Mouse (Mus musculus) monocyte, adult 2 months (primary cell): ENCODE measurements around the gene Rcbtb2.
A peak's percentile ranks its signal among the peaks of the same experiment; 100 is the strongest.
"Not testable (repeated sequence)": the region's sequence is repeated elsewhere in the genome, so short reads cannot be mapped to it uniquely, and the experiment has no call there.

Experiments
- DNase-seq, 2 experiments: peaks; one replicate each; pipeline ENCODE4 v3.0.0; 2022; ENCODE audit warnings: low spot score in 2 of 2, low read depth in 1 of 2

The Rcbtb2 gene

DNA sequence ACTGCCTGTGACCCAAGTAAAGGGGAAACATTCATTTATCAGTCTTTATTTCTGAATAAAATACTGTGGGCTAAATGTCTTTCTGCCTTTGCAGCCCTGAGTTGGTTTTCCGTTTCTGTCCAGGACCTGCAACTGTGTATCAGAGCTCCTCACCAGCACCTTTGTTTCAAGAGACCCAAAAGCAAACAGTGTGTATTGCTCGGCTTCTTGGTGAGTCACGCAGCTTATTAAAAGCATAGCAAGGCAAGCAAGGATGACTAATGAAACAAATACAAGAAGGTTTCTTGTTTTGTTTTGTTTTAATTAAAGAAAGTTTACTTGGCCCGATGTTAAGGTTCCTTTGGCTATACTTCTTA, at the start of gene Rcbtb2:
Gene Rcbtb2, plus strand, starts transcription at position 115 of the 356 bp plus-strand sequence.
- no peak for DNase-seq

GRCm38 (mm10) chr14:73083563-73083962, 39.3 kb upstream of the Rcbtb2 start:
- no peak for DNase-seq

DNA sequence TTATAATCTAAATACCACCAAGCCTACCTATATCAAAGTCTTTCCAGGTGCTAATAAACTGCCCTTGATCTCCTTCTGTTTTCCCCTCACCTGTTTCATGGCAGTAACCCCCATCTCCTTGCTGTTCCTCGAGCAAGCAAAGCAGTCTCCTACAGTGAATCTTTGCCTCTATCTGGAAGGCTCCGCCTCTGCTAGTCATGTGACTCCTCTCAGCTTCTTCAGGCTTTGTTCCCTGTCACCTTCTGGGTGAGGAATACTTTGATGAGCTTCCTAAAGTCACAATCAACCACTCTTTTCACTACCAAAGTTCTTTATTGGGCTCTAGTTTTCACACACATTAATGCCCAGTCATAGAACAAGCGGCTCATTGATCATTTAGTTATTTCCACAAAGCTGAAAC, 36.4 kb upstream of the Rcbtb2 start:
- no peak for DNase-seq

- DNase-seq: no peak
These were observed 35.6 kb upstream of the Rcbtb2 start for GRCm38 (mm10) chr14:73087247-73087646.

GRCm38 (mm10) chr14:73087746-73088145, 35.1 kb upstream of the Rcbtb2 start:
- DNase-seq: no peak

DNA sequence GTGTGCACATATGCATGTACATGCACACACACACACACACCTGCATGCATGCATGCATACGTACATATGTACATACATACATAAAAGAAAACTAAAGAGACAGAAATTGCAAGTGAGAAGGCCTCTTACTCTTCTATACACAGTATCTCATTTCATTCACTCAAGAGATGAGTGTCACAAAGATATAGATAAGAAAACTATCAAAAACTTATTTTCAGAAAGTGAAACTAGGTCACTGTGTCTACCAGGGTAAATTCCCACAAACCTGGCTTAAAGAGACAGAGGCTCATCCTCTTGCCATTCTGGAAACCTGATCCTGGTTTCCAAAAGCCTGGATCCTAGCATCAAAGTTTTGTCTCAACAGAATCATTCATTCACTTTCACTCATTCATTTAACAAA, 34.6 kb upstream of the Rcbtb2 start:
- no peak for DNase-seq

- DNase-seq: no peak
These were observed 30.0 kb upstream of the Rcbtb2 start for GRCm38 (mm10) chr14:73092871-73093270.

DNA sequence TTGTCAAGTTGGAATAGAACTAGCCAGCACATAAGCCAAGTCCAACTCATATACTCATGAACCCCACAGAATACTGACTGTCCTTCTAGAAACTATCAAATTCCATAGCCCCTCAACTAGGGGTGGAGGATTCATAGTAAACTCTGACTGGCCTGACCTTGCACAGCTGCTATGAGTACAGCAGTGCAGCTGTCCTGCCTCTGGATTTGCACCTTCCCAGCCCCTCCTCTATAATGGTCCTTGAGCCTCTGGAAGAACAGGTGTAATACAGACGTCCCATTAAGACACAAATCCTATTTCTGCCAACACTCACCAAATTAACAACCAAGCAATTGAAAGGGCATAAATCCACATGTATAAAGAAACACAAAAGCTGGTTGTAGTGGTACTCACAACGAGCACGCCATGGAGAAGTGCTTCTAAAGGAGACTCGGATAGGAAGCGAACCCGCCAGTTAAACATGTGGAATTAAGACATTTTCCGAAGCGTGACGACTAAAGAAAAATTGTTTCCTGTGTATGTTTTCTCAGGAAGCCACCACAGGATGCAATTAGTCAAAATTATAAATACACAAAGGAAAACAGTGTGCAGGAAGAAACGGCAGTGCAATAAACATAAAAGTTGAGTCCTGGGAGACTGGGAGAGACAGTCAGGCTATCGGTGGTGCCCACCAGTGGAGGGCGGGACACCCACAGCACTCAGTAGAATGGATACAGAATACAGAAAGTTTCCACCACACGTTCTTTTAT, 27.9 kb upstream of the Rcbtb2 start:
- DNase-seq: no peak

GRCm38 (mm10) chr14:73098677-73099387, 24.0 kb upstream of the Rcbtb2 start:
- DNase-seq: no peak

- DNase-seq: no peak
These were observed 20.5 kb upstream of the Rcbtb2 start for GRCm38 (mm10) chr14:73102270-73102865.

DNA sequence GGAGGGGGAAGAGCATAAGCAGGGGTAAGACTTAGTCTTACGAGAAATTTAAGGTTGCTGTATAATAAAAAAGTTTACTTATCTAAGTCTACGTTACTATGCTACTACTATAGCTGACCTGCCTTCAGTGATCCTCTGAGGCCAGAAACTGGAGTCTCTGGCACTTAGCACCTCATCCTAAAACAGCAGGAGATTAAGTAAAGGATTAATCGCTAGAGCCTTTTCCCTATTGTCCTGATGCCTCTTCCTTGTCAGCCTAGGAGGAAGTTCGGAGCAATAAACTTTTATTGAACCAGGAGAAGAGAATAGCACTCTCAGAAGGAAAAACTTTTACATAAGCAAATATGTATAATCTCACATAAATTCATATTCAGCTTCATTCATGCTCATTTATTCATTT, 19.9 kb upstream of the Rcbtb2 start:
- not testable (repeated sequence) for DNase-seq

- DNase-seq: no peak
These were observed 17.9 kb upstream of the Rcbtb2 start for GRCm38 (mm10) chr14:73104913-73105312.

GRCm38 (mm10) chr14:73105407-73106185, 17.2 kb upstream of the Rcbtb2 start:
- peak; percentile 60 to 66 for DNase-seq

DNA sequence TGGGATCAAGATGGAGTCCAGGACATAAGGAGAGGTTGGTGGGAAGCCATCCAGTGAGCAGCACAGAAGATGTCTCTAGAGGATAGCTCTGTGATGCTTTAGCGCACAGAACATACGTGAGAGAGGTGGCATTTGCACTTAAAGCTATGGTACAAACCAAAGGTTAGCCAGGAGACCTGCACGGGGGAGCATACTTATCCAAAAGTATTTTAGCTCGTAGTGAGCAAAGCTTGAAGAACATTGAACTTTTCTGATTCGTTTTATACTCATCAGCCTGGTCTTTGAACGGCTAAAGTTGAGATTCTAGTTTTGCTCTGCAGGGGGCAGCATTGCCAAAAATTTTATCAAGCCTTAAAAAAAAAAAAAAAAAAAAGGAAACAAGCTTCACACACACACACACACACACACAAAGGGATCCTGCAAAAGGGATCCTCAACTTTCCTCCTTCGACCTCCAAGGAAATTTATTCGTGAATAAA, 16.6 kb upstream of the Rcbtb2 start:
- no peak for DNase-seq

- no peak for DNase-seq
These were observed 15.9 kb upstream of the Rcbtb2 start for GRCm38 (mm10) chr14:73106957-73107356.

- no peak for DNase-seq
These were observed 15.5 kb upstream of the Rcbtb2 start for GRCm38 (mm10) chr14:73107371-73107770.

GRCm38 (mm10) chr14:73107952-73108351, 14.9 kb upstream of the Rcbtb2 start:
- DNase-seq: no peak

GRCm38 (mm10) chr14:73110682-73111081, 12.2 kb upstream of the Rcbtb2 start:
- no peak for DNase-seq

DNA sequence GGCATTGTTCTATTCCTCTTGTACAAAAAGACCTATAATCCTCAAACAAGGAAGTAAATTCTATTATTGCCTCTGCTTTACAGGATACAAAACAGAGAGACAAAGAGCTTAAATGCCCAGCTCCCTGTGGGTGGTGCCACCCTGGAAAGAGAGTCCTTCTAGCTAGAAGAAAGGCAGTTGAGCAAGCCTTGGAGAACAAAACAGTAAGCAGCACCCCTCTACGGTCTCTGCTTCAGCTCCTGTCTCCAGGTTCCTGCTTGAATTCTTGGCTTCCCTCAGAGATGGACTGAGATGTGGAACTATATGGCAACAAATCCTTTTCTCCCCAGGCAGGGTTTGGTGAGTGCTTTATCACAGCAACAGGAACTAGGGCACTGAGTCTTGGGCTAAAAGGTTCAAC, 11.7 kb upstream of the Rcbtb2 start:
- DNase-seq: no peak

GRCm38 (mm10) chr14:73112186-73112840, 10.5 kb upstream of the Rcbtb2 start:
- DNase-seq: no peak

- DNase-seq: not testable (repeated sequence)
These were observed 7.9 kb upstream of the Rcbtb2 start for GRCm38 (mm10) chr14:73114952-73115351.
